Mouse (Mus musculus) B cell, adult 2 months (primary cell): ENCODE measurements around the gene Prss57.
"Not testable (repeated sequence)": the region's sequence is repeated elsewhere in the genome, so short reads cannot be mapped to it uniquely, and the experiment has no call there.

Experiments
- DNase-seq, 2 experiments: peaks; one replicate each; pipeline ENCODE4 v3.0.0; 2022

Gene Prss57

DNA sequence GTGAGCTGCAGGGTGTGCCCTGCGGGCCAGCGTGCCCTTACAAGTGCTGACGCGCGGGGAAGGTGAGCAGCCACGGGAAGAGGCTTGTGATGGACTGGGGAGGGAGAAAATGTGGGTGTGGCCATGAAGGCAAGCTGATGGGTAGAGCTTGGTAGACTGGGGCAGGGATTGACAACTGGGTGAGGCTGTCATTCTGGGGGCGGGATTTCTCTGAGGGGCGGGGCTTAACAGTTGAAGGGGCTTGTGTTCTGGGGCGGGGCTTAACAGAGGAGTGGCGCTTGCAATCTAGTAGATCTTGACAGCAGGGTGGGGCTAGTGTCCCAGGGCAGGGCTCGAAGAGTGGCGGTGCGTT, 10.1 kb downstream of the Prss57 start:
- peak in 1 of 2 experiments; percentile 82 for DNase-seq

DNA sequence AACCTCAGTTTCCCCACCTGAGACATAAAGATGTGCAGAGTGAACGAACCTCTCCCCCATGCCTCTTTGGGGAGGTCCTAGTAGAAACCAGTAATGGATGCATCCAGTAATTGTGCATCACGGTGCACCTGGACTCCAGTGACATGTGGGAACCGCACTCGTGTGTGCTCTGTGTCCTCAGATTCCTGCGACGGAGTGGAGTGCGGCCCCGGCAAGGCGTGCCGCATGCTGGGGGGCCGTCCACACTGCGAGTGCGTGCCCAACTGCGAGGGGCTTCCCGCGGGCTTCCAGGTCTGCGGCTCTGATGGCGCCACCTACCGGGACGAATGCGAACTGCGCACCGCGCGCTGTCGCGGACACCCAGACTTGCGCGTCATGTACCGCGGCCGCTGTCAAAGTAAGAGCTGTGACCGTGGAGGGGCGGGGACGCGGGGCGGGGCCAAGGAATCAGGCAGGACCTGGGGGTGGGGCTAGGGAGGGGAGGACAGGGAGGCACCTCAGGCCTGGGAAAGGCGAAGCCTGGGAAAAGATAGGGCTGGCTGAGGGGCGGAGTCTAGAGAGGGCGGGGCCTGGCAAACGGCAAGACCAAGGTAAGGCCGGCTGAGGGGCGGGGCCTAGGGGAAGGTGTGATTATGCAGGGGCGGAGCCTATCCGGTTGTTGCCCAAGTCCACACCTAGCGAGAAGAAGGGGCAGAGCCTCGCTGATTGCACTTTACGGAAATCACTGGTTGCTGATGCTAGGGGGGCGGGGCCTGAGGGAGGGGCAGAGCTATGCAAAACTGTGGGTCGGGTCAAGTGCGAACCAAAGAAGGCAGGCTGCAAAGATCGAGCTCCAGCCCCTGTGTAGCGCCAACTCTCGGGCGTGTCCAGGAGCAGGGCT, 10.7 kb downstream of the Prss57 start:
- DNase-seq: peak; percentile 98

DNA sequence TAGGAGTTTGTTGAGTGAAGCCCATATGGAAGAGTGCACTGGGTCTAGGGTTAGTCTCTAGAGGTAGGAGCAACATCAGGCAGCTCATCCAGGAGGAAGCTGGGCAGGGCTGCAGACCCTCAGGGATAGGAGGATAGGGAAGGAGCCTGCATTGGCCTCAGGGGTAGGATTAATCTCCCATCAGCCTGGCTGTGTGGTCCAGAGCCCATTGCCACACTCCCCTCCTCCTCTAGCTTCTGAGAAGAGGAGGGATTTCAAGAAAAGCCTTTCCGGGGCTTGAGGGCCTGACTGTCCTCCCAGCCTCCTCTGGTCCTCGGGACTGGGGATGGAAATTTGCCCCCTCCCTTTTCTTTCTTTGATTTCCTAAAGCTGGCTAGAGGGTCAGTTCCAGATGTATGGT, 11.6 kb downstream of the Prss57 start:
- no peak for DNase-seq

DNA sequence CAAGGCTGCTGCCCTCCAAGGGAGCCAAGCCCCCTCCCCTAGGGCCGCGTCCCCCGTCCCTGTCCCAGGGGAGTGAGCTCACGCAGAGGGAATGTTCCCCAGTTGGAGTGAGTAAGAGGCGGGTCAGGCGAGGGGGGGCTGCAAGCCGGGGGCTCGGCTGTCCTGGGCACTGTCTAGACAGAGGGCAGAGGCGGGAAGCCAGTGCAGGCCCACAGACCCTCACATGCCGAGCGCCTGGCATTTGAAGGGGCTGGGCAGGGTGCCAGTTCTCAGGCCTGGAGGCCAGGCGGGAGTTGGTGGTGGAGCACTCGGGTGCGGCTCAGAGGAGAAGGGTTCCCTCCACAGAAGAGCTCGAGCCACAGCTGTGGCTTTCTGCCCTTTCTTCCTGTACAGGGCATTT, 12.8 kb downstream of the Prss57 start:
- no peak for DNase-seq

- no peak for DNase-seq
These were observed 13.6 kb downstream of the Prss57 start, which contains the start of gene Fstl3 for GRCm38 (mm10) chr10:79777103-79777531. Gene Fstl3 (plus strand): TSS chr10:79777272.

DNA sequence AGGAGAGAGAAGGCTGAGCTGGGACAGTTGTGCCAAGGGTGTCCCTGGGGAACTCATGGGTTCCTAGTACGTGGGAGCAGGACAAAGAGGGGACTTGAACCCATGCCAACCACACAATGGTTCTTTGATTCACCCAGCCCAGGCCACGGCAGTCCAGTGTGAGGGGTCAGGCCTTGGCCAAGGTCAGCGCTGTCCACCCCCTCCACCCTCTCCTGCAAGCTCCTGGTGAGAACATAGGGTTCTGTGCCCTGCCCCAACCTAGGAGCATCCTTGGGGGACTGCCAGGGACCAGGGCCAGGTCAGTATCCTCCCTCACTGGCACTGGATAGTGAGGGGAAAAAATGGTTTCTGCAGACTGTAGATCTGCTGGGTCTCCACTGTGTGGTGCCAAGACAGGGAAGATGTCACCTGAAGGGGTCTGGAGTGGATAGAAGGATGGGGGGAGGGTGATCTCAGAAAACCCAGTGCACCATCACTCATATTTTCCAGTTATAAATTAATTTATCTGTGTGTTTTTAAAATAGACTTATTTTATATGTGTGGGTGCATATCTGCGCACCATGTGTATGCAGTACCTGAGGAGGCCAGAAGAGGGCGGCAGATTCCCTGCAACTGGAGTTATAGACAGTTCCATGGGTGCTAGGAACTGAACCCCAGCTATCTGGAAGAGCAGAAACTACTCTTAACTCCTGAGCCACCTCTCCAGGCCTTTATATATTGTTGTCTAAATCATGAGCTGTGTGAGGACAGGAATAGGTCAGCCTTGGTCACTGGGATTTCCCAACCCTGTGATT, 16.1 kb downstream of the Prss57 start:
- DNase-seq: peak; percentile 46 to 47

- DNase-seq: no peak
These were observed 17.6 kb downstream of the Prss57 start for GRCm38 (mm10) chr10:79773208-79773607.

GRCm38 (mm10) chr10:79772320-79772719, 18.4 kb downstream of the Prss57 start:
- no peak for DNase-seq

DNA sequence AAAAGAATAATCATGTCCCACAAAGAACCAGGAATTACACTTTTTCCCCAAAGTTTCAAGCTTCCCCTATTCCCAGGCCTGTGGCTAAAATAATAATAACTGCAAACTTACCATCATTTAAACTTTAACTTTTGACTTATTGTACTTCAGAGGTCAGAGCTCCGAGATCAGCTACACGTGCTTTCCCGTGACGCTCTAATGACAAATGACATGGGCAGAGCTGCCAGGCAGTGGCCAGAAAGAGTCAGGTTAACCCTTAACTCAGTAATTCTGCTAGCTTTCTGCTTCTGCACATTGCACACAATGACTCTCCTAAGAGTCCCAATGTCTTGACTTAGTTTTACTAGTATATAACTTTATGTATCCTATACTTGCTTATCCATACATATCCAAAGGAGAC, 21.4 kb downstream of the Prss57 start:
- no peak for DNase-seq

GRCm38 (mm10) chr10:79768400-79768799, 22.4 kb downstream of the Prss57 start:
- peak; percentile 80 to 84 for DNase-seq

DNA sequence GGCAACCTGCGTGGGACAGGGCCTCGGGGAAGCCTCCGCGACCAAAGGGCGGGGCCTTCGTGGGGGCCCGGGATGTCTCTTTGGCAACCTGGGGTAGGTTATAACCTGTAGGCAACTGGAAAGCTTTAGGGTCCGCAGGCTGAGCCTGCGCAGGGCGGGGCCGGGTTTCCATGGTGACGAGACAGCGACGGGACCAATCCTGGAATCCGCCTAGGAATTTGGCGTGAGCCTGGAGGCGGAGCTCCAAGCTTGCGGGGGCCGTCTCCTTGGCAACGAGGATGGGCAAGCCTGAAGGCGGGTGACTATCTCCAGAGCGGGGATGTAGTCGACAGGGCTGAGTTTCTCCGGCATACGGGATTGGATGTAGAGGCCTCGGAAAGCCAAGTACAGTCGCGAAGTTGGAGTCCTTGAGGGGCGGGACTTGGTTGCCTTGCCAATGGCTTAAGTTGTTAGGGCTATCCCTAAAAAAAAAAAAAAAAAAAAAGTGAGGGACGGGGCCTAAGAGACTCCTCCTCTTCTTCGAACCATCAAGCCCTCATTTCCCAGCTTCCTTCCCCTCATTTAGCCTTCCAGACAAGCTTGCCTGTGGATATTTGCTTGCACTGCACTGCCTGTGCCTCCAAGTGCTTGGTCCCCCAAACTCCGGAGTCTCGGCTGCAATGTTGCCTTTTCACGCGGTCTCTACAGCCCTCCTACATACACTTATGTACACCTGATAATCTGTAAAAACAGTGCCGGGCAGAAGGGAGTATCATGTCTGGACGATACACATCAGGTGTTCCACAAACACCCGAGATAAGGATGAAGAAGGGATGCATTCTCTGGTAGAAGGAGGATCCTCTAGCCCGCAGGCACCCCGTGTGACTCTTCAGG, 23.2 kb downstream of the Prss57 start:
- no peak for DNase-seq

- peak; percentile 99 for DNase-seq
These were observed 24.0 kb downstream of the Prss57 start, which contains the start of gene Rnf126 for GRCm38 (mm10) chr10:79766508-79767325. Gene Rnf126 (minus strand): TSS chr10:79766952.

GRCm38 (mm10) chr10:79766001-79766507, 24.7 kb downstream of the Prss57 start:
- DNase-seq: no peak

DNA sequence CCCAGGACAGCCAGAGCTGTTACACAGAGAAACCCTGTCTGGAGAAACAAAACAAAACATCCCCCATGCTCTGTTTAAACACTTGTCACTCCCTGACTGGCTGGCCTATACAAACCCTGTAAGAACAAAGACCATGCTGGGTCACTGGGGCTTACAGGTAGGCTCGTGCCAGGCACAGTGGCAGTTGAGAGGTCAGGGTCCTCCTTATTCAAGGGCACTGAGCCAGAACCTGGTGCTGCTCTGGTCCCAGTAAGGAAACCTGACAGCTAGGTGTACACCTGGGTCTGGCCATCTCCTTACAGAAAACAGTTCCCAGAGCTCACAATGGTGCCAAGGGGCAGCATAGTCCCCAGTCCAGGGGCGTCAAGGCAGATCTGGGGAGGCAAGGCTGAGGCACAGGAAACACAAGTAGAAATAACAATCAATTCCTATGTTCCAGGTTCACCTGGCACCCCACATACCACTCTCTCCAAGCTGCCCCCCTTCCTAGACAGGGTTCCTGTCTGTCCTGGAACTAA, 25.5 kb downstream of the Prss57 start:
- no peak for DNase-seq

GRCm38 (mm10) chr10:79764234-79764633, 26.5 kb downstream of the Prss57 start:
- DNase-seq: no peak

DNA sequence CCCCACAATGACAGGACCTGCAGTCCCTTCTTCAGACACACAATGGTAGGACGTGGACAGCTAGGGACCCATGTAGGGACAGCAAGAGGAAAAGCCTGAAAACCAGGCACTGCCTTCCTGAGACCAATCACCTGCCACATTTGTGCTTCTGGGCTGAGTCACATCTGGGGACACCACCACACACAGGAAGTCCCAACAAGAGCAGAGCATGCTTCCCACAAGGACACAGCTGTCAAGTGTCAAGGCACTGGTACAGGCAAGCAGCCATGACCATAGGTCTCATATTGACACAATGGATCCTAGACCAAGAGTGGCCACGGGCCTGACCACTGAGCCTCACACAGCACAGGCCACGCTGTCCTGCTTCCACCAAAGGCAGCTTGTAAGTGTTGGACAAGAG, 27.9 kb downstream of the Prss57 start:
- DNase-seq: no peak

DNA sequence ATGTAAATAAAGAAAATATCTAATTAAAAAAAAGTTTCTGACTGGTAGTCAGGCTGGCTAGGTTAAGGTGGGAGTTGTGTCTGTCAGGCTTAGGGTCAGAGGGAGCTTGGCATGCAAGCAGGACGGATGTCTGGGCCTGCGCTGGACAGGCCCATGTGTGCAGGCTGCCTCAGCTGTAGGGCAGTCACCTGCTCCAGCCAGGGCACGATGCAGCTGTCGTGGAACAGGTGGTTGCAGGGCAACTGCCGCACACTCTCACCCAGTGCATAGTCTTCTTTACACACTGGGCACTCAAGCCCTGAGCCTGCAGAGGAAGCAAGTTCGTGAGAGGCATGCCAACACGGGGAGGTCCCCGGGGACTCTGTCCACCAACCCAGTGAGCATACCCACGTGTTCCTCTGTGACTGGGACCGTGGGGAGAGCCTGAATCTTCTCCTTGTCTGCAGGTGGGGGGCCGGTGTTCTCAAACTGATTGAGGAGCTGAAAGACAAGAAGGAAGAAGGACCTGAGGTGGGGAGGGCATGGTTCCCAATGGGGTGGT, 30.1 kb downstream of the Prss57 start:
- DNase-seq: no peak

- DNase-seq: not testable (repeated sequence)
These were observed 31.1 kb downstream of the Prss57 start for GRCm38 (mm10) chr10:79759675-79760074.

GRCm38 (mm10) chr10:79756660-79757059, 34.1 kb downstream of the Prss57 start:
- DNase-seq: no peak

DNA sequence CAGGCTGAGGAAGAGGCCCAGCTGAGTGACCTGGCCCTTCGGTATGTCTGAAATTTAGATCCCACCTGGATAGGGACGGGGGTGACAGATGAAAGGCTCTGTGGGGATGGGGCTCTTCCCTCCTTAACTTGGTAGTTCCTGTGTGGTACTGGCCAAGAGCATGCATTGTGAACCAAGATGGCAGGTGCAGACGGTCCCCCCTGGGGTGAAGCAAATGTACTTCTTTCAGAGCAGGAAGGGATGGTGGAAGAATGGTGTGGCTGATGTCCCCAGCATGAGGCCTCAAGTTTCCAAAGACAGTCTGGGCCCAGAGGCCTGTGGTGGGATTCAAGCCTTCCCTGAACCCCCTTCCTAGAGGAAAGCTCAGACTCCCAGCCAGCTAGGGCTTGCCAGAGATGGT, 34.9 kb downstream of the Prss57 start:
- DNase-seq: no peak

DNA sequence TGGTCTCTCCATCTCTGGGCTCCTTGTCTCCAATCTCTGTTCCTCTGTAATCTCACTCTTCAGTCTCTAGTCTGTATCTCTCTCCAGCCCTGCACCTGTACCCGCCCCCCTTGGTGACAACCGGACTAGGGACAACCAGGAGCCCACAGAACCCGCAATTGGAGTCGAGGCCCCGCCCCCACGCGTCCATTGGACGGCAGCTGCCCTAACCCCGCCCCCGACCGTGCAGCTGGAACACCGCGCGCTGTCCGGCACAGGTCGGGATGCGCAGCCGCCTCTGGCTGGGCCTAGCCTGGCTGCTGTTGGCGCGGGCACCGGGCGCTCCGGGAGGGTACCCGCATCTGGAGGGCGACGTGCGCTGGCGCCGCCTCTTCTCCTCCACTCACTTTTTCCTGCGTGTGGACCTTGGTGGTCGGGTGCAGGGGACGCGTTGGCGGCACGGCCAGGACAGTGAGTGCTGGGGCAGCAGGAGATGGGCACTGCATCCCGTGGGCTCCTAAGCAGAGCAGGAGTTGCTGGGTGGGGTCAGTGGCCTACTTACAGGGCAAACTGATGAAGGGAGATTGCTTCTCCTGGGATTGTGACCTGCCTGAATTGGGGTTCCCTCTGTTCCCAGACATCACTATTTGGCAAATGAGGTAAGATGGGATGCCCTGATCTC, 35.8 kb downstream of the Prss57 start, which contains the start of gene Fgf22:
Fgf22 (plus strand) TSS at position 221 of the 661 bp plus-strand sequence.
- peak; percentile 18 to 24 for DNase-seq
